Mouse (Mus musculus) MEL (cell line): ENCODE measurements around the gene Prr11.

Source experiments
- BHLHE40 ChIP-seq: IDR thresholded peaks from 2 replicates; pipeline ENCODE4 v1.6.1; 2012; ENCODE audit warnings: low read depth, mild to moderate bottlenecking, inconsistent platforms, low read length, improper control_type of control experiment, borderline replicate concordance
- CTCF ChIP-seq, 3 experiments: IDR thresholded peaks in 2 of 3; conservative IDR thresholded peaks in 1 of 3; 2 replicates each; pipeline ENCODE4 v1.5.1; 2011 to 2012; ENCODE audit warnings: low read length in 3 of 3, low read depth in 2 of 3, mild to moderate bottlenecking in 2 of 3, improper control_type of control experiment in 1 of 3, inconsistent platforms in 1 of 3, mixed read lengths in 1 of 3, moderate library complexity in 1 of 3; ENCODE audit not compliant: control insufficient read depth in 1 of 3, insufficient read depth in 1 of 3, poor library complexity in 1 of 3, severe bottlenecking in 1 of 3
- EP300 ChIP-seq, 2 experiments: IDR thresholded peaks; 2 replicates each; pipeline ENCODE4 v1.6.1; 2011; ENCODE audit warnings: improper control_type of control experiment in 2 of 2, low read length in 2 of 2, low read depth in 1 of 2, mild to moderate bottlenecking in 1 of 2
- GABPA ChIP-seq: IDR thresholded peaks from 2 replicates; pipeline ENCODE4 v1.6.1; 2012; ENCODE audit warnings: low read depth, mild to moderate bottlenecking, inconsistent platforms, low read length, improper control_type of control experiment, moderate library complexity
- MAFK ChIP-seq: IDR thresholded peaks from 2 replicates; pipeline ENCODE4 v1.6.1; 2011; ENCODE audit warnings: low read depth, mild to moderate bottlenecking, low read length, improper control_type of control experiment, borderline replicate concordance
- NRF1 ChIP-seq: IDR thresholded peaks from 2 replicates; pipeline ENCODE4 v1.6.1; 2014; ENCODE audit warnings: low read depth, mild to moderate bottlenecking, inconsistent platforms, low read length, improper control_type of control experiment, moderate library complexity; ENCODE audit not compliant: poor library complexity, insufficient read depth, severe bottlenecking
- POLR2A ChIP-seq, 2 experiments: IDR thresholded peaks; 2 replicates each; pipeline ENCODE4 v1.6.1; 2011 to 2012; ENCODE audit warnings: low read length in 2 of 2, mild to moderate bottlenecking in 2 of 2, control low read depth in 1 of 2, improper control_type of control experiment in 1 of 2, low read depth in 1 of 2, moderate library complexity in 1 of 2; ENCODE audit not compliant: control insufficient read depth in 1 of 2, insufficient read depth in 1 of 2, poor library complexity in 1 of 2
- RCOR1 ChIP-seq: IDR thresholded peaks from 2 replicates; pipeline ENCODE4 v1.6.1; 2012; ENCODE audit warnings: low read depth, mild to moderate bottlenecking, inconsistent platforms, low read length, improper control_type of control experiment
- SIN3A ChIP-seq: IDR thresholded peaks from 2 replicates; pipeline ENCODE4 v1.6.1; 2012; ENCODE audit warnings: low read length, improper control_type of control experiment, inconsistent platforms
- UBTF ChIP-seq: IDR thresholded peaks from 2 replicates; pipeline ENCODE4 v1.6.1; 2012; ENCODE audit warnings: low read depth, mild to moderate bottlenecking, inconsistent platforms, low read length, improper control_type of control experiment, moderate library complexity, borderline replicate concordance; ENCODE audit not compliant: insufficient read depth
- ZNF384 ChIP-seq: IDR thresholded peaks from 2 replicates; pipeline ENCODE4 v1.6.1; 2012; ENCODE audit warnings: low read depth, mild to moderate bottlenecking, inconsistent platforms, low read length, improper control_type of control experiment

DNA sequence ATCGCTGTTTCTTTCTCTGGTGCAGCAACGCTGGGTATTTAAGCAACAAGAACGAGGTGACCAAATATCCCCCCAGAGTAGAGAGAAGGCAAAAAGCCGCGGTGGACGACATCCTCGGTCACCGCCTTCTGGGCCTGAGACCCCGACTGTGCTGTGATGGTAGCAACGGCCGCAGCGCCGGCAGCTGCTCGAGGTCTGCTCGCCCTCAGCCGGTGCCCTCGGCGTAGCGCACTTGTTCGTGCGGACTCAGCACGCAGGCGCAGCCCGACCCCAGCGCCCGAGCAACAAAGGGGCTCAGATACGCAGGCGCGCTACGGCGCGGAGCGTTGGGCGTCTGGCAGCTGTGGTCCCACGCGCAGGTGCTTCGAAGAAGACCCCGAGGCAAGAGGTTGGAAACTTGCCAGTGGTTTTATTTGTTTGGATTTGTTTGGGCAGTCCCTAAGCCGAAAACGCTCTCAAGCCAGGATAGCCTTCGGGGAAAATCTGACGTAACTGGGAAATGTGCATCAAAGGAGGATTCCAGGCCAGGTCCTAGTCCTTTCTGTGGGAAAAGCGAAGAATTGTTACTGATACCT lies 34.6 kb downstream of the Prr11 start, which contains the start of gene Gdpd1:
- TF ChIP-seq CTCF (IDR thresholded peaks at IDR 0.05 in 2 of 3, conservative IDR thresholded peaks at IDR 0.05 in 1 of 3; ENCODE audit: control insufficient read depth in 1 of 3, insufficient read depth in 1 of 3, low read depth in 2 of 3, low read length in 3 of 3, poor library complexity in 1 of 3, severe bottlenecking in 1 of 3) (peak in 2 of 3 experiments; percentile 33 to 35; a peak in 3 of 6 replicates), BHLHE40 (peak; percentile 58; the same call in 1 of the 2 replicates), RCOR1 (no peak), NRF1 (peak; percentile 98), MAFK (no peak), EP300 (IDR thresholded peaks at IDR 0.05; ENCODE audit: low read depth in 1 of 2, low read length in 2 of 2) (peak; percentile 4 to 37; a peak in 1 of 4 replicates), UBTF (0 out of 2 replicates have a peak, but pooled peaks have one; percentile 79), SIN3A (peak; percentile 78), GABPA (no peak), ZNF384 (0 out of 2 replicates have a peak, but pooled peaks have one; percentile 9), POLR2A (IDR thresholded peaks at IDR 0.05; ENCODE audit: control insufficient read depth in 1 of 2, insufficient read depth in 1 of 2, low read depth in 1 of 2, low read length in 2 of 2, poor library complexity in 1 of 2) (peak; percentile 90 to 97)
